Comparison of ENCODE assay signal across 13 mouse cellular contexts in the genomic region with DNA sequence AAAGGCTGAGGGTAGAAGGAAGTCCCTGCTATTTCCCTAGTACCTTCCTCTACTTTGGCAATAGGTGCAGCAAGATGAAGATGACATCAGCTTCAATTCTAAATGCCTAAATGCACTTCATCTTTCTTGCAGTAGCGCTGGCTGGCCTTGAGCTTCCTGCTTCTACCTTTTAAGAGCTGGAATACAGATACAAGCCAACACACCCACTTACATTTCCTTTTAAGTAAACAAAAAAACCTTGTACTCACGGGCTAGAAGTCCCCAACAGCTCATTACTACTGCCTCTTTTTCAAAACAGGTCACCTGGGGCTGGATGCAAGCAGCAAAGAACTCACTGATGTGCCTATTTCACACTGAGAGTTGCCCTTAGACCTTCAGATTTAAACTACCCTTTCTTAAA. TPM values are rescaled to one million over a fixed set of nuclear protein-coding genes. Genes with fewer than 3 reads are reported as not detected.
DNase-seq lines count a peak whose midpoint lies in the region; ATAC-seq lines count a peak whose summit lies in the region.
"Had no signal": no experiment of that assay in that cellular context is flagged by ENCODE, and none has a peak within 500 bp of the region (broad histone marks: within the 10 kb centered on the region; RNA-seq: fewer than 3 reads in every experiment).

No protein-coding gene starts in this region.

- H3K9ac ChIP-seq in hindbrain, embryonic 12.5 days, result no peak overlapping the region
- H3K9ac ChIP-seq in embryonic facial prominence, embryonic 14.5 days (ENCODE audit: low read depth, low read length), result 0 out of 2 replicates have a peak overlapping the region, but pooled peaks have one; percentile 6
- H3K9ac ChIP-seq: hindbrain, embryonic 15.5 days had no signal

- DNase-seq in hindbrain, embryonic 10.5 days (ENCODE audit: low spot score), result no peak
- DNase-seq in CD4-positive, CD25-positive, alpha-beta regulatory T cell, adult 2 months (ENCODE audit: low read depth, low spot score), result peak; percentile 49
- DNase-seq in embryonic facial prominence, embryonic 14.5 days (ENCODE audit: low spot score), result no peak
- DNase-seq in urinary bladder, postnatal 4 days (ENCODE audit: low spot score in 2 of 2), result no peak
- DNase-seq in gastrocnemius, adult 8-10 months (ENCODE audit: low spot score in 2 of 2), result no peak
- no peak for DNase-seq in layer of hippocampus, adult 9-11 months
- DNase-seq: thymus, postnatal 4 days had no signal

- H3K4me1 ChIP-seq in hindbrain, embryonic 10.5 days (replicated peaks), result peaks cover 38% of the 10 kb centered on the region
- H3K4me1 ChIP-seq in hindbrain, embryonic 12.5 days, result peaks cover 21% of the 10 kb centered on the region
- peaks cover 17% of the 10 kb centered on the region for H3K4me1 ChIP-seq in embryonic facial prominence, embryonic 14.5 days (ENCODE audit: control insufficient read depth, insufficient read depth, low read length)

- no peak overlapping the region for H3K27ac ChIP-seq in hindbrain, embryonic 10.5 days
- H3K27ac ChIP-seq in hindbrain, embryonic 12.5 days, result no peak overlapping the region
- H3K27ac ChIP-seq in embryonic facial prominence, embryonic 14.5 days (replicated peaks; ENCODE audit: low read depth, low read length), result no peak overlapping the region
- H3K27ac ChIP-seq: hindbrain, embryonic 15.5 days had no signal

- H3K9me3 ChIP-seq in hindbrain, embryonic 10.5 days, result no peaks in the 10 kb centered on the region
- no peaks in the 10 kb centered on the region for H3K9me3 ChIP-seq in hindbrain, embryonic 12.5 days (replicated peaks)
- no peaks in the 10 kb centered on the region for H3K9me3 ChIP-seq in embryonic facial prominence, embryonic 14.5 days (ENCODE audit: control insufficient read depth, low read length)
- H3K9me3 ChIP-seq: G1E; hindbrain, embryonic 15.5 days; megakaryocyte, embryonic 14.5 days had no signal

- ATAC-seq in hindbrain, embryonic 12.5 days (ENCODE audit: low FRiP score), result no peak
- no peak for ATAC-seq in embryonic facial prominence, embryonic 14.5 days (ENCODE audit: low read depth)
- peak; percentile 9; the same call in 1 of the 2 replicates for ATAC-seq in megakaryocyte, adult 5-6 weeks (ENCODE audit: poor library complexity, severe bottlenecking)

- peak overlapping the region; percentile 21; the same call in 1 of the 2 replicates for H3K4me3 ChIP-seq in hindbrain, embryonic 10.5 days
- no peak overlapping the region for H3K4me3 ChIP-seq in hindbrain, embryonic 12.5 days
- H3K4me3 ChIP-seq in embryonic facial prominence, embryonic 14.5 days (ENCODE audit: low read depth, low read length), result no peak overlapping the region
- H3K4me3 ChIP-seq: hindbrain, embryonic 15.5 days; megakaryocyte, embryonic 14.5 days had no signal

- no peaks in the 10 kb centered on the region for H3K27me3 ChIP-seq in hindbrain, embryonic 10.5 days (ENCODE audit: insufficient read depth, poor library complexity, severe bottlenecking)
- H3K27me3 ChIP-seq in hindbrain, embryonic 12.5 days, result no peaks in the 10 kb centered on the region
- no peaks in the 10 kb centered on the region for H3K27me3 ChIP-seq in embryonic facial prominence, embryonic 14.5 days (replicated peaks; ENCODE audit: control insufficient read depth, insufficient read depth, low read length)
- H3K27me3 ChIP-seq: hindbrain, embryonic 15.5 days; megakaryocyte, embryonic 14.5 days had no signal

- 76% methylated on average over 2 of the region's 2 CpGs for WGBS in hindbrain, embryonic 10.5 days
- WGBS in hindbrain, embryonic 12.5 days, result 80% methylated on average over 2 of the region's 2 CpGs
- 57% methylated on average over 2 of the region's 2 CpGs for WGBS in embryonic facial prominence, embryonic 14.5 days

- H3K4me2 ChIP-seq in hindbrain, embryonic 12.5 days (replicated peaks), result no peak overlapping the region
- H3K4me2 ChIP-seq in embryonic facial prominence, embryonic 14.5 days (ENCODE audit: low read depth, low read length), result no peak overlapping the region

- peaks cover 24% of the 10 kb centered on the region for H3K36me3 ChIP-seq in hindbrain, embryonic 10.5 days
- H3K36me3 ChIP-seq in hindbrain, embryonic 12.5 days, result no peaks in the 10 kb centered on the region
- peaks cover 7% of the 10 kb centered on the region; the same call in 1 of the 2 replicates for H3K36me3 ChIP-seq in embryonic facial prominence, embryonic 14.5 days (ENCODE audit: control insufficient read depth, insufficient read depth, low read length)
- H3K36me3 ChIP-seq: hindbrain, embryonic 15.5 days had no signal

RNA-seq across cellular contexts. Expression of gene Nap1l4, which starts 2.4 kb away (rescaled TPM):
- 365 and 372 TPM in 2 replicates for polyA plus RNA-seq in hindbrain, embryonic 10.5 days (2016; fragmentation: Nextera tagmentation; extraction: Ambion mirVana)
- 321 and 332 TPM in 2 replicates for polyA plus RNA-seq in hindbrain, embryonic 12.5 days (2016; fragmentation: Nextera tagmentation; extraction: Ambion mirVana)
- polyA plus RNA-seq in embryonic facial prominence, embryonic 14.5 days (2014; fragmentation: Nextera tagmentation; extraction: Ambion mirVana), result 107 and 113 TPM in 2 replicates
- 52.4 and 55.3 TPM in 2 replicates for total RNA-seq in megakaryocyte, adult 5-6 weeks (2015)
- total RNA-seq in megakaryocyte, adult 5-6 weeks (2017), result 105 and 107 TPM in 2 replicates
- total RNA-seq in gastrocnemius, adult 8-10 months (2022), result 100 to 1,000 TPM; 181 to 185 (median 183) TPM

RNA-seq across cellular contexts. Expression of gene Phlda2, which starts 43.6 kb away (rescaled TPM):
- polyA plus RNA-seq in hindbrain, embryonic 10.5 days (2016; fragmentation: Nextera tagmentation; extraction: Ambion mirVana), result 0.92 and 1.5 TPM in 2 replicates
- polyA plus RNA-seq in hindbrain, embryonic 12.5 days (2016; fragmentation: Nextera tagmentation; extraction: Ambion mirVana), result 3.3 TPM in 2 replicates
- polyA plus RNA-seq in embryonic facial prominence, embryonic 14.5 days (2014; fragmentation: Nextera tagmentation; extraction: Ambion mirVana), result 6.3 and 8.0 TPM in 2 replicates
- total RNA-seq in megakaryocyte, adult 5-6 weeks (2015), result not detected in 2 replicates
- total RNA-seq in megakaryocyte, adult 5-6 weeks (2017), result not detected in 2 replicates
- not detected for total RNA-seq in gastrocnemius, adult 8-10 months (2022)
- total RNA-seq: layer of hippocampus, postnatal 14 days had no signal

RNA-seq across cellular contexts. Expression of gene Cars, which starts 53.3 kb away (rescaled TPM):
- 75.5 and 77.0 TPM in 2 replicates for polyA plus RNA-seq in hindbrain, embryonic 10.5 days (2016; fragmentation: Nextera tagmentation; extraction: Ambion mirVana)
- 57.1 and 61.6 TPM in 2 replicates for polyA plus RNA-seq in hindbrain, embryonic 12.5 days (2016; fragmentation: Nextera tagmentation; extraction: Ambion mirVana)
- 49.2 and 52.2 TPM in 2 replicates for polyA plus RNA-seq in embryonic facial prominence, embryonic 14.5 days (2014; fragmentation: Nextera tagmentation; extraction: Ambion mirVana)
- 27.5 and 31.5 TPM in 2 replicates for total RNA-seq in megakaryocyte, adult 5-6 weeks (2015)
- total RNA-seq in megakaryocyte, adult 5-6 weeks (2017), result 39.8 and 45.1 TPM in 2 replicates
- total RNA-seq in gastrocnemius, adult 8-10 months (2022), result 10 to 100 TPM; 31.9 to 41.9 (median 38.4) TPM
